Mouse (Mus musculus) limb, embryonic 12.5 days (tissue): Measurements from ENCODE around the gene Olfr284. TPM values are rescaled to one million over a fixed set of nuclear protein-coding genes. Genes with fewer than 3 reads are reported as not detected.

Experiments used
- polyA plus RNA-seq: library from polyadenylated mRNA; unstranded; fragments of >200 nt; fragmentation: Nextera tagmentation; extraction: Ambion mirVana; gene quantifications from 2 replicates; pipeline ENCODE4 v1.2.1, GENCODE M21; 2016

Olfr284 gene
- polyA plus RNA-seq, 1 experiment from 2014 or later, result not detected

Other genes with a start within 250 kb of the Olfr284 start
- 49.4 and 52.7 TPM in 2 replicates for gene Pfkm, start 248.4 kb downstream of the Olfr284 start, polyA plus RNA-seq
- gene Senp1, start 247.2 kb downstream of the Olfr284 start, polyA plus RNA-seq, result 46.3 and 46.9 TPM in 2 replicates
- 42.4 and 43.5 TPM in 2 replicates for gene Asb8, start 175.4 kb downstream of the Olfr284 start, polyA plus RNA-seq
- gene Ccdc184, start 173.8 kb downstream of the Olfr284 start, polyA plus RNA-seq, result 0.32 and 0.41 TPM in 2 replicates
- gene Olfr288, start 145.4 kb downstream of the Olfr284 start, polyA plus RNA-seq, result not detected in 2 replicates
- not detected in 2 replicates for gene Gm44579, start 120.0 kb downstream of the Olfr284 start, polyA plus RNA-seq
- gene Olfr287, start 119.9 kb downstream of the Olfr284 start, polyA plus RNA-seq, result not detected in 2 replicates
- not detected in 2 replicates for gene Olfr286, start 106.5 kb downstream of the Olfr284 start, polyA plus RNA-seq
- not detected in 2 replicates for gene H1fnt, start 83.7 kb downstream of the Olfr284 start, polyA plus RNA-seq
- gene Zfp641, start 44.8 kb downstream of the Olfr284 start, polyA plus RNA-seq, result 0.29 and 0.52 TPM in 2 replicates
- gene Olfr285, start 23.6 kb downstream of the Olfr284 start, polyA plus RNA-seq, result not detected in 2 replicates
- gene Olfr283, start 40.0 kb upstream of the Olfr284 start, polyA plus RNA-seq, result not detected in 2 replicates
- not detected in 2 replicates for gene Olfr282, start 90.2 kb upstream of the Olfr284 start, polyA plus RNA-seq
- not detected in 2 replicates for gene Olfr281, start 111.6 kb upstream of the Olfr284 start, polyA plus RNA-seq
- not detected in 2 replicates for gene OR5BS1P, start 128.9 kb upstream of the Olfr284 start, polyA plus RNA-seq
- 0.38 TPM in 1 of 2 replicates, not detected in the other for gene Lalba, start 141.7 kb upstream of the Olfr284 start, polyA plus RNA-seq
- not detected in 2 replicates for gene Olfr279, start 151.4 kb upstream of the Olfr284 start, polyA plus RNA-seq
- gene Kansl2, start 193.3 kb upstream of the Olfr284 start, polyA plus RNA-seq, result 190 and 192 TPM in 2 replicates
- gene Ccnt1, start 229.9 kb upstream of the Olfr284 start, polyA plus RNA-seq, result 54.0 and 59.4 TPM in 2 replicates
- gene 4930415O20Rik, start 230.0 kb upstream of the Olfr284 start, polyA plus RNA-seq, result 0.69 TPM in 1 of 2 replicates, not detected in the other